Mouse (Mus musculus) forebrain, embryonic 15.5 days (tissue): ENCODE data around the gene Tnrc6b. TPM values are rescaled to one million over a fixed set of nuclear protein-coding genes. Genes with fewer than 3 reads are reported as not detected.

ENCODE experiments used
- ATAC-seq: fragments of 200-750 bp; cut with Nextera tagmentation; replicated peaks from 2 replicates; pipeline ENCODE4 v1.8.0; 2017; ENCODE audit warnings: mild to moderate bottlenecking, moderate TSS enrichment, moderate library complexity
- H3K27ac ChIP-seq: fragments of 300-500 bp; sonication (generic); replicated peaks from 2 replicates; pipeline ENCODE4 v1.5.1; 2015; ENCODE audit warnings: mild to moderate bottlenecking, inconsistent platforms
- H3K27me3 ChIP-seq: fragments of 300-500 bp; sonication (generic); 2 replicates; pipeline ENCODE4 v1.6.1; 2015; ENCODE audit warnings: inconsistent platforms
- H3K36me3 ChIP-seq: fragments of 300-500 bp; sonication (generic); 2 replicates; pipeline ENCODE4 v1.6.1; 2015; ENCODE audit warnings: mild to moderate bottlenecking, inconsistent platforms
- H3K4me1 ChIP-seq: fragments of 300-500 bp; sonication (generic); 2 replicates; pipeline ENCODE4 v1.6.1; 2015; ENCODE audit warnings: inconsistent platforms
- H3K4me2 ChIP-seq: fragments of 300-500 bp; sonication (generic); replicated peaks from 2 replicates; pipeline ENCODE4 v1.6.1; 2015; ENCODE audit warnings: mild to moderate bottlenecking, inconsistent platforms
- H3K4me3 ChIP-seq: fragments of 300-500 bp; sonication (generic); 2 replicates; pipeline ENCODE4 v1.5.1; 2015; ENCODE audit warnings: mild to moderate bottlenecking, inconsistent platforms
- H3K9ac ChIP-seq: fragments of 300-500 bp; sonication (generic); replicated peaks from 2 replicates; pipeline ENCODE4 v1.6.1; 2015; ENCODE audit warnings: mild to moderate bottlenecking, inconsistent platforms
- H3K9me3 ChIP-seq: fragments of 300-500 bp; sonication (generic); 2 replicates; pipeline ENCODE4 v1.6.1; 2016; ENCODE audit warnings: inconsistent platforms
- WGBS: fragments of 180-500 bp; shearing (Covaris S2); methylation state at CpG from one replicate; pipeline ENCODE4 v1.1.7; 2015; ENCODE audit warnings: mixed read lengths; 5-methylcytosine and 5-hydroxymethylcytosine counted together
- polyA plus RNA-seq: library from polyadenylated mRNA; unstranded; fragments of >200 nt; fragmentation: Nextera tagmentation; extraction: Ambion mirVana; gene quantifications from 2 replicates; pipeline ENCODE4 v1.2.1, GENCODE M21; 2015

Gene Tnrc6b
- polyA plus RNA-seq, 1 experiment from 2014 or later: 34.2 TPM

GRCm38 (mm10) chr15:80705828-80706549, 5.1 kb upstream of the Tnrc6b start:
- H3K27ac ChIP-seq: peak overlapping the region; percentile 68
- H3K36me3 ChIP-seq: no peaks in the 10 kb centered on the region
- WGBS: 25% methylated on average over 18 of the region's 18 CpGs
- no peak for ATAC-seq
- H3K4me1 ChIP-seq: peaks cover 35% of the 10 kb centered on the region
- H3K4me2 ChIP-seq: peak overlapping the region; percentile 42
- H3K4me3 ChIP-seq: peak overlapping the region; percentile 26
- H3K9me3 ChIP-seq: no peaks in the 10 kb centered on the region
- peak overlapping the region; percentile 18; the same call in 1 of the 2 replicates for H3K9ac ChIP-seq
- no peaks in the 10 kb centered on the region for H3K27me3 ChIP-seq

DNA sequence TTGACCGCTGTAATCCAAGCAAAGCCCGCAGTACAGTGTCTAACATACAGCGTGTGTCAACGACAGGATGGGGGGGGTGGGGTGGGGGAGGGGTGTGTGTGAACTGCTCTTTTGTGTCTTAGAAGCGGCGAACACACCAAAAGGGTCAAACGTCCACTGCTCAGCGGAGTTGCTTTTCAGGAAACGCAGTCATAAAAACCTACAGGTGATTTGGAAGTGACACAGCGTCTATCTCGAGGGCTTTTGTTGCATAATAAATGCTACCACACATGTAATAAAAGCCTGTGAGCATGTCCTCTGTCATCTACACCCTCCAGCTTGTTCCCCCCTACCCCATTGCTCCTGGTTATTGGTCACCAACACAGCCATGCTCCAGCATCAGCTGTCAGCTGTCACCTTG, 4.5 kb upstream of the Tnrc6b start:
- peaks cover 35% of the 10 kb centered on the region for H3K4me1 ChIP-seq
- peak overlapping the region; percentile 26 for H3K4me3 ChIP-seq
- no peaks in the 10 kb centered on the region for H3K9me3 ChIP-seq
- H3K27me3 ChIP-seq: no peaks in the 10 kb centered on the region
- no peak for ATAC-seq
- H3K9ac ChIP-seq: peak overlapping the region; percentile 18; the same call in 1 of the 2 replicates
- H3K36me3 ChIP-seq: no peaks in the 10 kb centered on the region
- peak overlapping the region; percentile 68 for H3K27ac ChIP-seq
- 20% methylated on average over 11 of the region's 11 CpGs for WGBS
- peak overlapping the region; percentile 42 for H3K4me2 ChIP-seq

DNA sequence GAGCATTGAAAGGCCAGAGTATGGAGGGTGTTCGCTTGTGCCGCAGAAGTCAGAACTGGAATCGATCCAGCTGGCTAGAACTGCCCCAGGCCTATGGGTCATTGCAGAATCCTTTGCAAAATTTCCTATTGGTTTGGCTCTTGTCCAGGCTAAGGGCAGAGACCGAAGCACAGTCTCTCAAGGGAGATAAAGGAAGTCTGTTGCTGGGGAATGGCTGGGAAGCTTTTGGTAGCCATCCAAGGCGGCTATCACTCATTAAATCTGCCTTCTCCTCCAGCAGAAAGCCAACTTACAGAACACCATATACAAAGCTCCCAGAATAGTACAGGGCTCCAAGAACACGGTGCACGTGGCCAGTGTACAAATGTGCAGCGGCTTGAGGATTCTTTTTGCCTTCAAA, 4.0 kb upstream of the Tnrc6b start:
- Histone ChIP-seq H3K9me3 (no peaks in the 10 kb centered on the region), H3K9ac (no peak overlapping the region), H3K27me3 (no peaks in the 10 kb centered on the region), H3K4me2 (peak overlapping the region; percentile 42; the same call in 1 of the 2 replicates), H3K27ac (peak overlapping the region; percentile 68), H3K4me1 (peaks cover 37% of the 10 kb centered on the region), H3K36me3 (no peaks in the 10 kb centered on the region), H3K4me3 (no peak overlapping the region)
- no peak for ATAC-seq
- WGBS: 33% methylated on average over 8 of the region's 8 CpGs

DNA sequence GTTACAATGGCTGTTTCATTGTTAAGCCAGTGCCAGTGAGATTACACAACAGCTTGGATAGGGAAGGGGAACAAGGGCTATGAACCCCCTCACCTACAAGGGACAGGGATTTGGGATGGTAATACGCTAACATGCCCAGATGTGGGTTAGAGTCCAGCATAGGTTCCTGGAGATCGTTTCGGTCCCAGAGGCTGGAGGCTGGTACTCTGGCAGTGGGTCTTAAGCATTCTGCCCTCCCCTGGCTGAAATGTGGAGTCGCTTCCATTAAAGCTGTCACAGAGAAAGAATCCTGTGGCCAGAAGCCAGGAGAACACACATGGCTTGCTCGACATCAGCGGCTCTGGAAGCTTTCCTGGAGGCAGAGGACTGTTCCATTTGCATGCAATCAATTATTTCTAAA, 1.5 kb upstream of the Tnrc6b start:
- H3K9ac ChIP-seq: no peak overlapping the region

GRCm38 (mm10) chr15:80710257-80710607, 881 bp upstream of the Tnrc6b start:
- Histone ChIP-seq H3K4me1 (peaks cover 44% of the 10 kb centered on the region), H3K27ac (peak overlapping the region; percentile 99), H3K4me2 (peak overlapping the region; percentile 42), H3K27me3 (no peaks in the 10 kb centered on the region), H3K9me3 (no peaks in the 10 kb centered on the region), H3K4me3 (peak overlapping the region; percentile 100), H3K36me3 (no peaks in the 10 kb centered on the region), H3K9ac (peak overlapping the region; percentile 22; the same call in 1 of the 2 replicates)
- ATAC-seq: no peak
- WGBS: 17% methylated on average over 5 of the region's 5 CpGs

More for the DNA sequence above, 1.5 kb upstream of the Tnrc6b start:
- WGBS: 32% methylated on average over 6 of the region's 6 CpGs
- H3K4me1 ChIP-seq: peaks cover 44% of the 10 kb centered on the region
- H3K4me2 ChIP-seq: no peak overlapping the region
- no peak for ATAC-seq
- no peaks in the 10 kb centered on the region for H3K27me3 ChIP-seq
- H3K9me3 ChIP-seq: no peaks in the 10 kb centered on the region
- H3K4me3 ChIP-seq: no peak overlapping the region
- H3K27ac ChIP-seq: peak overlapping the region; percentile 99
- no peaks in the 10 kb centered on the region for H3K36me3 ChIP-seq

DNA sequence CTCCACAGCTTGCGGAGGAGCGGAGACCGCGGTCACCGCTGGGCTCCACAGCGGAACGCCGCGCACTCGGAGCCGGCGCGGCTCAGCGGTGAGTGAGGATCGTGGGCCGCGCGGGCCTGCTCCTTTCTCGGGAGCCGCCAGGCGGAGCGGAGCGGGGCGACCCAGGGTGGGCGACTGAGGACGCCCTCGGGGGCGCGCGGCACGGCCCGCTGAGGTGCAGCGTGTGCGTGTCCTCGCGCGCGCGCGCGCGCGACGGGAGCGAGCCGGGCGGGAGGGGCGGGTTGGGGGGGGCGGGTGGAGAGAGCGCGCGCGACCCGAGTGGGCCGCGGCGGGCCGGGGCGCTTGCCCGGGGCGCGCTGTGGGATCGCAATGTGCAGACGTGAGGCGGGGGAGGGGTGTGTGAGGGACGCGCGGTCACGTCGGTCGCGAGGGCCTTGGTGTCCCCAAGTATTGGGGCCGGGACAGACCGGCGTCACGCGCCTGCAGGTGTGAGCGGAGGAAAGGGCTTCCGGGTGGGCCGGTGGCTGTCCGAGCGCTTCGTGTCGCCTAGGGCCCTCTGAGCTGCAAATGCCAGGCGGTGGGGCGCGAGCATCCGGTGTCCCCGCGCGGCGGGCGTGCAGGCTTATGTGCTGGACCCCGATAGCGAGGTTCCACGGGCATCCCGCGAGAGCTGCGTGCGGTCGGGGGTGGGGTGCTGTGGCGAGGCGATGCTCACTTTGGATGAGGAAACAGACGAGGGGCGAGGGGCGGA, 463 bp downstream of the Tnrc6b start:
- under 1% methylated on average over 80 of the region's 106 CpGs for WGBS
- peak; percentile 41 for ATAC-seq
- no peaks in the 10 kb centered on the region for H3K9me3 ChIP-seq
- peak overlapping the region; percentile 99 for H3K27ac ChIP-seq
- peak overlapping the region; percentile 81 for H3K9ac ChIP-seq
- no peaks in the 10 kb centered on the region for H3K36me3 ChIP-seq
- H3K4me3 ChIP-seq: peak overlapping the region; percentile 100
- H3K4me2 ChIP-seq: peak overlapping the region; percentile 88
- peaks cover 35% of the 10 kb centered on the region for H3K4me1 ChIP-seq
- no peaks in the 10 kb centered on the region for H3K27me3 ChIP-seq

DNA sequence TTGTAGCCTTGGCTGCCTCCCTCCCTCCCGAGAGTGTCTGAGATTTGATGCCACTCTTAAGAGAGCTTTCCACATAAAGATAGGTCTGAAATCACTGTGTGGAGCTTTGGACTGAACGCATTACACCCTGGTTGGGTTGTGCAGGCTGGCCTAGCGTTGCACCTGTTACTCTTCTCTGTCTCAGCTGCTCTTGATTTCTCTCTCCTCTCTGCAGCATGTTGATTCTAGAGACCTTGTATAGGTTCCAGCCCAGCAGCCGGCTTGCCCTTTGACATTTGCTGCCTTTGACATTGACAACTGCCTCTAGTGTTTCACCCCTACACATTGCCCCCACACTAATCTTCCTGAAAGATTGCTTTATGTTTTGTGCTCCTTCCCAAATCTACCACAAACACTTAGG, 3.2 kb downstream of the Tnrc6b start:
- WGBS: 80% methylated on average over 4 of the region's 4 CpGs
- H3K4me3 ChIP-seq: no peak overlapping the region
- ATAC-seq: no peak
- no peaks in the 10 kb centered on the region for H3K27me3 ChIP-seq
- H3K9me3 ChIP-seq: no peaks in the 10 kb centered on the region
- no peak overlapping the region for H3K4me2 ChIP-seq
- H3K36me3 ChIP-seq: no peaks in the 10 kb centered on the region
- H3K27ac ChIP-seq: no peak overlapping the region
- peaks cover 23% of the 10 kb centered on the region for H3K4me1 ChIP-seq
- H3K9ac ChIP-seq: no peak overlapping the region

GRCm38 (mm10) chr15:80716631-80717135, 5.6 kb downstream of the Tnrc6b start:
- 80% methylated on average over 8 of the region's 8 CpGs for WGBS
- H3K36me3 ChIP-seq: no peaks in the 10 kb centered on the region
- H3K4me2 ChIP-seq: no peak overlapping the region
- no peaks in the 10 kb centered on the region for H3K9me3 ChIP-seq
- H3K27ac ChIP-seq: no peak overlapping the region
- H3K4me1 ChIP-seq: peaks cover 12% of the 10 kb centered on the region
- H3K4me3 ChIP-seq: no peak overlapping the region
- no peak overlapping the region for H3K9ac ChIP-seq
- no peak for ATAC-seq
- no peaks in the 10 kb centered on the region for H3K27me3 ChIP-seq

DNA sequence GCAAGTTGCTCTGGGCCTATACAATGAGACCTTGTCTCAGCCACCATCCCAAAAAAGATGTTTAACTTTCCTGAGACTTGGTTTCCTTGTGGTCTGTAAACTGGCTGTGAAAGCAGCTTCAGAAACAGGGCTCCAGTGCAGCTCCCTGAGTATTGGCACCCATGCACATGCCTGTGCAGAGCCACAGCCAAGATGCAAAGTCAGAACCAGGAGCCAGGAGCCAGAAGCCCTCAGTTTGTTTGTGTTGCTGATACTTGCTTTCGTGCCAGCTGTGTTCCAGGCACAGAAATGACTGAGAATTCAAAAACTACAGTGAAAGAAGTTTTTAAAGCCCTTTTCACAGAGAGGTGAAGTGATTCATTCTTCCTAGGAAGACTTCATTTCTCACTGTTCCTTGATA, 6.3 kb downstream of the Tnrc6b start:
- Histone ChIP-seq H3K9me3 (no peaks in the 10 kb centered on the region), H3K36me3 (no peaks in the 10 kb centered on the region), H3K27ac (no peak overlapping the region), H3K4me2 (no peak overlapping the region), H3K4me3 (no peak overlapping the region), H3K9ac (no peak overlapping the region), H3K4me1 (peaks cover 9% of the 10 kb centered on the region), H3K27me3 (no peaks in the 10 kb centered on the region)
- 46% methylated on average over 1 of the region's 1 CpGs for WGBS
- ATAC-seq: no peak

GRCm38 (mm10) chr15:80720249-80720648, 9.1 kb downstream of the Tnrc6b start:
- 87% methylated on average over 5 of the region's 5 CpGs for WGBS
- no peak for ATAC-seq

DNA sequence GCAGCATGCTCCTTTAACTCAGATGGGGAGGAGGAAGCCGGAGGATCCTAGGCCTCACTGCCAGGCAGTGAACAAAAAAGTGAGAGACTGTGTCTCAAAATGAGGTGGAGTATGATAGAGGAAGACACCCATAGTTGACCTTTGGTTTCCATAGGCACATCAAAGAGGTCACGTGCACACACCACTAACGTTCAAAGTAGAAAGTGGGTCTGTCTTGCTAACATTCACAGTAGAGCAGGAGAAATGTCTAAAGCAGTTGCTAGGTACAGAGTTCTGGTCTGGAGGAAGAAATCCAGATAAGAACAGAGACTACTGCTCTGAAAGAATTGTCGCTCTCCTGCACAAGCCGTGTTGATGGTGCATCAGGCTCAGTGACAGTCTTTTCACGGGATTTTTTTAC, 10.7 kb downstream of the Tnrc6b start:
- H3K4me3 ChIP-seq: no peak overlapping the region
- peaks cover 9% of the 10 kb centered on the region; the same call in 1 of the 2 replicates for H3K4me1 ChIP-seq
- 77% methylated on average over 6 of the region's 6 CpGs for WGBS
- H3K9me3 ChIP-seq: no peaks in the 10 kb centered on the region
- H3K9ac ChIP-seq: no peak overlapping the region
- no peak overlapping the region for H3K4me2 ChIP-seq
- no peaks in the 10 kb centered on the region for H3K36me3 ChIP-seq
- no peak overlapping the region for H3K27ac ChIP-seq
- no peak for ATAC-seq
- H3K27me3 ChIP-seq: no peaks in the 10 kb centered on the region

More at GRCm38 (mm10) chr15:80720249-80720648, 9.1 kb downstream of the Tnrc6b start:
- H3K36me3 ChIP-seq: no peaks in the 10 kb centered on the region
- H3K27ac ChIP-seq: no peak overlapping the region
- no peak overlapping the region for H3K4me2 ChIP-seq
- H3K4me1 ChIP-seq: peaks cover 9% of the 10 kb centered on the region; the same call in 1 of the 2 replicates
- no peak overlapping the region for H3K9ac ChIP-seq
- no peak overlapping the region for H3K4me3 ChIP-seq
- H3K9me3 ChIP-seq: no peaks in the 10 kb centered on the region
- no peaks in the 10 kb centered on the region for H3K27me3 ChIP-seq

GRCm38 (mm10) chr15:80722366-80722765, 11.3 kb downstream of the Tnrc6b start:
- WGBS: 38% methylated on average over 3 of the region's 3 CpGs
- no peak overlapping the region for H3K27ac ChIP-seq
- H3K4me2 ChIP-seq: no peak overlapping the region
- H3K36me3 ChIP-seq: no peaks in the 10 kb centered on the region
- no peaks in the 10 kb centered on the region for H3K9me3 ChIP-seq
- H3K9ac ChIP-seq: no peak overlapping the region
- H3K4me3 ChIP-seq: no peak overlapping the region
- ATAC-seq: no peak
- peaks cover 7% of the 10 kb centered on the region; the same call in 1 of the 2 replicates for H3K4me1 ChIP-seq
- no peaks in the 10 kb centered on the region for H3K27me3 ChIP-seq
